Comparison of ENCODE assay signal across 12 mouse cellular contexts in the genomic region with DNA sequence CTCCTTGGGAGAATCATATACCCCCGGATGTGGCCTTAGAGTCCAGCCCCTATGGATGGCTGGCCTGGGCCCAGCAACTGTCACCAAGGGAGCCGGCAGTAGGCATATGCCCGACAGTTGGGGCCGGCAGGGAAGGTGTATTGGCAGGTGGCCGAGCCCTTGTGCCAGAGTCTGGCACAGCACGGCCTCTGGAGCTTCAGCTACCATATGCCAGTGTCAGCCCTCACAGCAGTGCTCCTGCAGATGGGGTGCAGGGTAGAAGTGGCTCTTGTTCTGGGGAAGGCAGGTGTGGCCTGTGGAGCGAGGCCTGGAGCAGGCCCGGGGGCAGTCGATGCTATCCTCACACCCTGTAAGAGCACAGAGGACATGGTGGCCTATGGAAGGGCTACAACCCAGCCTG. TPM values are rescaled to one million over a fixed set of nuclear protein-coding genes. Genes with fewer than 3 reads are reported as not detected.
A peak's percentile ranks its signal among the peaks of the same experiment; 100 is the strongest.
DNase-seq lines count a peak whose midpoint lies in the region; ATAC-seq lines count a peak whose summit lies in the region.
"Had no signal": no experiment of that assay in that cellular context is flagged by ENCODE, and none has a peak within 500 bp of the region (broad histone marks: within the 10 kb centered on the region; RNA-seq: fewer than 3 reads in every experiment).

No protein-coding gene starts in this region.

- 0 out of 2 replicates have a peak overlapping the region, but pooled peaks have one; percentile 36 for H3K9ac ChIP-seq in heart, embryonic 12.5 days
- no peak overlapping the region for H3K9ac ChIP-seq in forebrain, embryonic 12.5 days
- H3K9ac ChIP-seq in midbrain, embryonic 12.5 days (replicated peaks): no peak overlapping the region
- H3K9ac ChIP-seq: embryonic facial prominence, embryonic 12.5 days had no signal

- no peak overlapping the region for H3K27ac ChIP-seq in heart, embryonic 12.5 days (ENCODE audit: poor library complexity, severe bottlenecking)
- H3K27ac ChIP-seq in forebrain, embryonic 12.5 days: peak overlapping the region; percentile 9; the same call in 1 of the 2 replicates
- no peak overlapping the region for H3K27ac ChIP-seq in midbrain, embryonic 12.5 days (replicated peaks)
- H3K27ac ChIP-seq: embryonic facial prominence, embryonic 12.5 days had no signal

- WGBS in heart, embryonic 12.5 days: 92% methylated on average over 9 of the region's 9 CpGs
- WGBS in forebrain, embryonic 12.5 days: 83% methylated on average over 9 of the region's 9 CpGs
- WGBS in midbrain, embryonic 12.5 days: 80% methylated on average over 9 of the region's 9 CpGs

- no peaks in the 10 kb centered on the region for H3K9me3 ChIP-seq in heart, embryonic 12.5 days (replicated peaks)
- no peaks in the 10 kb centered on the region for H3K9me3 ChIP-seq in forebrain, embryonic 12.5 days
- H3K9me3 ChIP-seq in midbrain, embryonic 12.5 days: no peaks in the 10 kb centered on the region
- H3K9me3 ChIP-seq: embryonic facial prominence, embryonic 12.5 days had no signal

- DNase-seq in heart, adult 18-20 months: no peak
- DNase-seq in cerebellum, adult 11 months: peak; percentile 97
- DNase-seq in kidney, postnatal 4 days: no peak
- DNase-seq in urinary bladder, postnatal 10 days (ENCODE audit: low spot score): no peak
- DNase-seq: gastrocnemius, postnatal 25 days; lung, adult 18-20 months had no signal

- H3K27me3 ChIP-seq in heart, embryonic 12.5 days (replicated peaks): no peaks in the 10 kb centered on the region
- no peaks in the 10 kb centered on the region for H3K27me3 ChIP-seq in forebrain, embryonic 12.5 days
- no peaks in the 10 kb centered on the region for H3K27me3 ChIP-seq in midbrain, embryonic 12.5 days
- H3K27me3 ChIP-seq: embryonic facial prominence, embryonic 12.5 days; Patski had no signal

- no peaks in the 10 kb centered on the region for H3K36me3 ChIP-seq in heart, embryonic 12.5 days
- no peaks in the 10 kb centered on the region for H3K36me3 ChIP-seq in forebrain, embryonic 12.5 days (replicated peaks)
- no peaks in the 10 kb centered on the region for H3K36me3 ChIP-seq in midbrain, embryonic 12.5 days
- H3K36me3 ChIP-seq: embryonic facial prominence, embryonic 12.5 days had no signal

- H3K4me1 ChIP-seq in heart, embryonic 12.5 days (replicated peaks): peaks cover 83% of the 10 kb centered on the region
- H3K4me1 ChIP-seq in forebrain, embryonic 12.5 days: peaks cover 58% of the 10 kb centered on the region
- peaks cover 50% of the 10 kb centered on the region for H3K4me1 ChIP-seq in midbrain, embryonic 12.5 days

- no peak overlapping the region for H3K4me3 ChIP-seq in heart, embryonic 12.5 days
- no peak overlapping the region for H3K4me3 ChIP-seq in forebrain, embryonic 12.5 days (replicated peaks)
- no peak overlapping the region for H3K4me3 ChIP-seq in midbrain, embryonic 12.5 days
- H3K4me3 ChIP-seq: embryonic facial prominence, embryonic 12.5 days had no signal

- no peak for ATAC-seq in heart, embryonic 12.5 days (ENCODE audit: insufficient number of reproducible peaks, low FRiP score)
- ATAC-seq in forebrain, embryonic 12.5 days (ENCODE audit: low FRiP score): 0 out of 2 replicates have a peak, but pooled peaks have one; percentile 34
- peak; percentile 21; the same call in 1 of the 2 replicates for ATAC-seq in midbrain, embryonic 12.5 days (ENCODE audit: low FRiP score, low read depth)
- no peak for ATAC-seq in megakaryocyte, adult 5-6 weeks (ENCODE audit: poor library complexity, severe bottlenecking)
- ATAC-seq: Patski had no signal

- H3K4me2 ChIP-seq in heart, embryonic 12.5 days: no peak overlapping the region
- H3K4me2 ChIP-seq in forebrain, embryonic 12.5 days: no peak overlapping the region
- no peak overlapping the region for H3K4me2 ChIP-seq in midbrain, embryonic 12.5 days (replicated peaks)
- H3K4me2 ChIP-seq: embryonic facial prominence, embryonic 12.5 days had no signal

RNA-seq across cellular contexts. Expression of a gene that starts 28.2 kb away (rescaled TPM):
- polyA plus RNA-seq in heart, embryonic 12.5 days (2016; fragmentation: Nextera tagmentation; extraction: Ambion mirVana): 71.8 and 79.2 TPM in 2 replicates
- total RNA-seq in heart, adult 18-20 months (2021): 1 to 10 TPM; 2.6 to 4.7 TPM
- 125 and 132 TPM in 2 replicates for polyA plus RNA-seq in forebrain, embryonic 12.5 days (2016; fragmentation: Nextera tagmentation; extraction: Ambion mirVana)
- 82.6 and 96.0 TPM in 2 replicates for polyA plus RNA-seq in midbrain, embryonic 12.5 days (2016; fragmentation: Nextera tagmentation; extraction: Ambion mirVana)
- 4.1 and 6.9 TPM in 2 replicates for total RNA-seq in megakaryocyte, adult 5-6 weeks (2015)
- 1.9 and 3.4 TPM in 2 replicates for total RNA-seq in megakaryocyte, adult 5-6 weeks (2017)

Comparison
In these comparisons a context has a peak if more than half of its experiments do, and no peak if none do; other contexts are left out.
1. ATAC-seq: peak in forebrain, embryonic 12.5 days (single experiment) and midbrain, embryonic 12.5 days (single experiment); none in heart, embryonic 12.5 days (single experiment) and megakaryocyte, adult 5-6 weeks (single experiment).